Mouse (Mus musculus) liver, embryonic 11.5 days (tissue): ENCODE data around the gene Krtap14. TPM values are rescaled to one million over a fixed set of nuclear protein-coding genes. Genes with fewer than 3 reads are reported as not detected.

Source experiments
- ATAC-seq: fragments of 200-750 bp; cut with Nextera tagmentation; replicated peaks from 2 replicates; pipeline ENCODE4 v1.8.0; 2017; ENCODE audit warnings: moderate number of reproducible peaks, mild to moderate bottlenecking, moderate TSS enrichment, moderate library complexity; ENCODE audit not compliant: low FRiP score
- DNase-seq: peaks from one replicate; pipeline ENCODE4 v3.0.0-alpha.2; 2017; ENCODE audit warnings: low spot score
- H3K27ac ChIP-seq: fragments of 300-500 bp; sonication (generic); 2 replicates; pipeline ENCODE4 v1.5.1; 2014; ENCODE audit warnings: mild to moderate bottlenecking, low read depth, low read length, control low read depth
- H3K27me3 ChIP-seq: fragments of 300-500 bp; sonication (generic); replicated peaks from 2 replicates; pipeline ENCODE4 v1.6.1; 2014; ENCODE audit warnings: low read length, mixed read lengths; ENCODE audit not compliant: control insufficient read depth, insufficient read depth
- H3K36me3 ChIP-seq: fragments of 300-500 bp; sonication (generic); 2 replicates; pipeline ENCODE4 v1.6.1; 2014; ENCODE audit warnings: mild to moderate bottlenecking, low read length, moderate library complexity, mixed read lengths; ENCODE audit not compliant: control insufficient read depth, insufficient read depth
- H3K4me1 ChIP-seq: fragments of 300-500 bp; sonication (generic); replicated peaks from 2 replicates; pipeline ENCODE4 v1.6.1; 2014; ENCODE audit warnings: low read length, mixed read lengths; ENCODE audit not compliant: control insufficient read depth, insufficient read depth
- H3K4me2 ChIP-seq: fragments of 300-500 bp; sonication (generic); 2 replicates; pipeline ENCODE4 v1.6.1; 2014; ENCODE audit warnings: mild to moderate bottlenecking, control low read depth, moderate library complexity
- H3K4me3 ChIP-seq: fragments of 300-500 bp; sonication (generic); 2 replicates; pipeline ENCODE4 v1.5.1; 2014; ENCODE audit warnings: low read depth, low read length, control low read depth
- H3K9ac ChIP-seq: fragments of 300-500 bp; sonication (generic); 2 replicates; pipeline ENCODE4 v1.6.1; 2014; ENCODE audit warnings: low read depth, low read length, control low read depth
- H3K9me3 ChIP-seq: fragments of 300-500 bp; sonication (generic); 2 replicates; pipeline ENCODE4 v1.6.1; 2016; ENCODE audit warnings: low read length, inconsistent platforms, mixed read lengths; ENCODE audit not compliant: control insufficient read depth
- WGBS: fragments of 180-500 bp; shearing (Covaris S2); extraction: QIAGEN DNeasy Blood & Tissue Kit; methylation state at CpG from one replicate; pipeline ENCODE4 v1.1.7; 2014; 5-methylcytosine and 5-hydroxymethylcytosine counted together
- polyA plus RNA-seq: library from polyadenylated mRNA; unstranded; fragments of >200 nt; fragmentation: Nextera tagmentation; extraction: Ambion mirVana; gene quantifications from 2 replicates; pipeline ENCODE4 v1.2.1, GENCODE M21; 2014

Krtap14 gene
- polyA plus RNA-seq: not detected in 2 replicates

GRCm38 (mm10) chr16:88826095-88826652 lies at the start of gene Krtap14:
Gene Krtap14 (minus strand): TSS chr16:88826145.
- H3K36me3 ChIP-seq: no peaks in the 10 kb centered on the region
- DNase-seq (no peak), ATAC-seq (no peak)
- H3K27me3 ChIP-seq: no peaks in the 10 kb centered on the region
- H3K9ac ChIP-seq: no peak within 1 kb of the TSS
- H3K9me3 ChIP-seq: no peaks in the 10 kb centered on the region
- H3K4me3 ChIP-seq: no peak within 1 kb of the TSS
- WGBS: 83% methylated on average over 9 of the region's 9 CpGs
- H3K27ac ChIP-seq: no peak within 1 kb of the TSS
- H3K4me2 ChIP-seq: no peak within 1 kb of the TSS
- no peaks in the 10 kb centered on the region for H3K4me1 ChIP-seq

GRCm38 (mm10) chr16:88874169-88874568 lies 48.2 kb upstream of the Krtap14 start, which contains the start of gene Krtap19-2:
Gene Krtap19-2 (minus strand): TSS chr16:88874269.
- Histone ChIP-seq H3K9me3 (no peaks in the 10 kb centered on the region), H3K9ac (no peak within 1 kb of the TSS), H3K4me1 (no peaks in the 10 kb centered on the region), H3K4me3 (no peak within 1 kb of the TSS), H3K27me3 (no peaks in the 10 kb centered on the region), H3K27ac (no peak within 1 kb of the TSS), H3K36me3 (no peaks in the 10 kb centered on the region), H3K4me2 (no peak within 1 kb of the TSS)
- WGBS: 92% methylated on average over 3 of the region's 3 CpGs
- ATAC-seq (no peak), DNase-seq (no peak)

GRCm38 (mm10) chr16:88869311-88869710 lies 43.4 kb upstream of the Krtap14 start, which contains the start of gene Krtap19-1:
Gene Krtap19-1 (minus strand): TSS chr16:88869411.
- ATAC-seq (no peak), DNase-seq (no peak)
- Histone ChIP-seq H3K4me3 (no peak within 1 kb of the TSS), H3K9me3 (no peaks in the 10 kb centered on the region), H3K27ac (no peak within 1 kb of the TSS), H3K27me3 (no peaks in the 10 kb centered on the region), H3K36me3 (no peaks in the 10 kb centered on the region), H3K9ac (no peak within 1 kb of the TSS), H3K4me2 (no peak within 1 kb of the TSS), H3K4me1 (no peaks in the 10 kb centered on the region)
- 76% methylated on average over 6 of the region's 6 CpGs for WGBS

- Histone ChIP-seq H3K9me3 (no peaks in the 10 kb centered on the region), H3K4me2 (no peak overlapping the region), H3K9ac (no peak overlapping the region), H3K27me3 (no peaks in the 10 kb centered on the region), H3K4me1 (no peaks in the 10 kb centered on the region), H3K4me3 (no peak overlapping the region), H3K27ac (no peak overlapping the region), H3K36me3 (no peaks in the 10 kb centered on the region)
- ATAC-seq: no peak
- 80% methylated on average over 4 of the region's 4 CpGs for WGBS
- no peak for DNase-seq
Measured at GRCm38 (mm10) chr16:88864887-88865407, 39.0 kb upstream of the Krtap14 start.

GRCm38 (mm10) chr16:88851450-88851849 lies 25.5 kb upstream of the Krtap14 start:
- no peaks in the 10 kb centered on the region for H3K4me1 ChIP-seq
- no peak overlapping the region for H3K27ac ChIP-seq
- ATAC-seq (no peak), DNase-seq (no peak)
- no peaks in the 10 kb centered on the region for H3K9me3 ChIP-seq
- 20% methylated on average over 5 of the region's 5 CpGs for WGBS
- no peak overlapping the region for H3K4me3 ChIP-seq
- no peak overlapping the region for H3K9ac ChIP-seq
- no peaks in the 10 kb centered on the region for H3K27me3 ChIP-seq
- H3K4me2 ChIP-seq: no peak overlapping the region
- no peaks in the 10 kb centered on the region for H3K36me3 ChIP-seq

- no peak for ATAC-seq
- H3K27ac ChIP-seq: no peak overlapping the region
- H3K36me3 ChIP-seq: no peaks in the 10 kb centered on the region
- no peaks in the 10 kb centered on the region for H3K4me1 ChIP-seq
- H3K4me3 ChIP-seq: no peak overlapping the region
- H3K9me3 ChIP-seq: no peaks in the 10 kb centered on the region
- DNase-seq: no peak
- H3K9ac ChIP-seq: no peak overlapping the region
- H3K27me3 ChIP-seq: no peaks in the 10 kb centered on the region
- H3K4me2 ChIP-seq: no peak overlapping the region
- 79% methylated on average over 4 of the region's 4 CpGs for WGBS
Measured at GRCm38 (mm10) chr16:88848558-88848957, 22.6 kb upstream of the Krtap14 start.

GRCm38 (mm10) chr16:88847363-88847762 lies 21.4 kb upstream of the Krtap14 start:
- H3K4me3 ChIP-seq: no peak overlapping the region
- H3K9me3 ChIP-seq: no peaks in the 10 kb centered on the region
- no peaks in the 10 kb centered on the region for H3K27me3 ChIP-seq
- no peaks in the 10 kb centered on the region for H3K36me3 ChIP-seq
- no peak for ATAC-seq
- WGBS: 89% methylated on average over 1 of the region's 1 CpGs
- DNase-seq: no peak
- no peak overlapping the region for H3K4me2 ChIP-seq
- H3K27ac ChIP-seq: no peak overlapping the region
- H3K4me1 ChIP-seq: no peaks in the 10 kb centered on the region
- H3K9ac ChIP-seq: no peak overlapping the region

GRCm38 (mm10) chr16:88826978-88827377 lies 1.0 kb upstream of the Krtap14 start:
- H3K27me3 ChIP-seq: no peaks in the 10 kb centered on the region
- no peak for ATAC-seq

GRCm38 (mm10) chr16:88823736-88824135 lies 2.2 kb downstream of the Krtap14 start:
- ATAC-seq: peak; percentile 43; the same call in 1 of the 2 replicates
- Histone ChIP-seq H3K27me3 (no peaks in the 10 kb centered on the region), H3K9ac (no peak overlapping the region), H3K36me3 (no peaks in the 10 kb centered on the region), H3K4me1 (no peaks in the 10 kb centered on the region), H3K4me3 (no peak overlapping the region), H3K9me3 (no peaks in the 10 kb centered on the region), H3K27ac (no peak overlapping the region), H3K4me2 (no peak overlapping the region)
- 75% methylated on average over 3 of the region's 3 CpGs for WGBS
- DNase-seq: no peak

More at GRCm38 (mm10) chr16:88826978-88827377, 1.0 kb upstream of the Krtap14 start:
- Histone ChIP-seq H3K4me1 (no peaks in the 10 kb centered on the region), H3K4me3 (no peak overlapping the region), H3K27ac (no peak overlapping the region), H3K36me3 (no peaks in the 10 kb centered on the region), H3K9me3 (no peaks in the 10 kb centered on the region), H3K9ac (no peak overlapping the region), H3K4me2 (no peak overlapping the region)
- 75% methylated on average over 3 of the region's 3 CpGs for WGBS
- no peak for DNase-seq
